20 mouse cellular contexts compared by ENCODE assay signal in the genomic region with DNA sequence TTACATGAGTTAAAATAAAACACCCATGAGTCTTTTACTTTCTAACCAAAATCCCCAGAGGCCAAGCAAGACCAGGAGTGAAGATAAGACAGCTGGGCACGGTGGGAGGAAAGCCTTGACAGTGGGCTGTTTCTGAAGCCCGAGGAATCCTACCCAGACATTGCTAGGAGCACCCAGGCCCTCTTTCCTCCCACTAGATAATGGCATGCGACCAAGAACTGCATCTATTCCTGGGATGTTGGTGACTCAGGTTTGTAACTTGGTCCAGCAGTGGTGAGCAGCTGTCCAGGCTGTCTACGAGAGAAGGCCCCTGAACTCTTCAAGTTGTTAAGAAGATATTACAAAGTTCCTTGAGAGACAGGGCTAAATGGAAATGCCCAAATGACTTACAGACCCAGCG.
A peak's percentile ranks its signal among the peaks of the same experiment; 100 is the strongest.
DNase-seq lines count a peak whose midpoint lies in the region; TF ChIP-seq lines count a peak whose summit lies in the region.
"Had no signal": no experiment of that assay in that cellular context is flagged by ENCODE, and none has a peak within 500 bp of the region (broad histone marks: within the 10 kb centered on the region; RNA-seq: fewer than 3 reads in every experiment).

No protein-coding gene starts in this region.

- DNase-seq in gastrocnemius, adult 2 months: peak; percentile 51
- no peak for DNase-seq in gastrocnemius, postnatal 10 days
- peak; percentile 34 to 40 for DNase-seq in right cerebral cortex, adult 2 months (ENCODE audit: low spot score in 2 of 2)
- no peak for DNase-seq in right cerebral cortex, postnatal 4 days
- DNase-seq in gastrocnemius, postnatal 25 days: peak; percentile 25
- DNase-seq in telencephalon, adult 2 months (ENCODE audit: low read depth, low spot score): peak; percentile 26
- no peak for DNase-seq in spleen, postnatal 10 days (ENCODE audit: low spot score in 2 of 2)
- DNase-seq: adrenal gland, adult 8-10 months; cerebellum, adult 2 months; cerebellum, postnatal 25 days; kidney, adult 11 months; kidney, postnatal 4 days; liver, embryonic 13.5 days; lung, adult 2 months; thymus, adult 18-20 months; thymus, postnatal 36 days had no signal

- no peak overlapping the region for H3K27ac ChIP-seq in gastrocnemius, adult 2 months
- H3K27ac ChIP-seq: embryonic facial prominence, embryonic 12.5 days; hindbrain, embryonic 12.5 days; left cerebral cortex, adult 2 months; liver, embryonic 13.5 days; midbrain, embryonic 12.5 days had no signal

- no peak for TF ChIP-seq CTCF in gastrocnemius, adult 2 months (IDR thresholded peaks at IDR 0.05)

- no peak overlapping the region for H3K4me3 ChIP-seq in gastrocnemius, adult 2 months
- H3K4me3 ChIP-seq: embryonic facial prominence, embryonic 12.5 days; hindbrain, embryonic 12.5 days; left cerebral cortex, adult 2 months; liver, embryonic 13.5 days; midbrain, embryonic 12.5 days had no signal

- intact Hi-C loops in gastrocnemius, adult 2 months (cut with DNase I): no loop called here

Comparison
In these comparisons a context has a peak if more than half of its experiments do, and no peak if none do; other contexts are left out.
1. DNase-seq: peak in gastrocnemius, adult 2 months (single experiment), right cerebral cortex, adult 2 months (2 of 2), gastrocnemius, postnatal 25 days (single experiment) and telencephalon, adult 2 months (single experiment); none in gastrocnemius, postnatal 10 days (single experiment), right cerebral cortex, postnatal 4 days (single experiment) and spleen, postnatal 10 days (0 of 2).